Mouse (Mus musculus): Measurements from ENCODE around the gene Fgf14.

- TF ChIP-seq CTCF (IDR thresholded peaks at IDR 0.05; ENCODE audit: insufficient read depth, low read depth, low read length) (no peak), POLR2A (IDR thresholded peaks at IDR 0.05; ENCODE audit: insufficient read depth, low read depth, low read length) (no peak)
These were observed 496.7 kb downstream of the Fgf14 start for GRCm38 (mm10) chr14:124180265-124180664.
